Mouse (Mus musculus) urinary bladder, postnatal 10 days (tissue): ENCODE measurements at regions not wholly inside any gene's neighbourhood (a gene's known extent, or its start where the extent isn't known, plus 50 kb on each side); places are given as distances from the start of the nearest gene placed in this dataset.

Experiments used
- DNase-seq: peaks from one replicate; pipeline ENCODE4 v3.0.0; 2022; ENCODE audit warnings: low spot score

DNA sequence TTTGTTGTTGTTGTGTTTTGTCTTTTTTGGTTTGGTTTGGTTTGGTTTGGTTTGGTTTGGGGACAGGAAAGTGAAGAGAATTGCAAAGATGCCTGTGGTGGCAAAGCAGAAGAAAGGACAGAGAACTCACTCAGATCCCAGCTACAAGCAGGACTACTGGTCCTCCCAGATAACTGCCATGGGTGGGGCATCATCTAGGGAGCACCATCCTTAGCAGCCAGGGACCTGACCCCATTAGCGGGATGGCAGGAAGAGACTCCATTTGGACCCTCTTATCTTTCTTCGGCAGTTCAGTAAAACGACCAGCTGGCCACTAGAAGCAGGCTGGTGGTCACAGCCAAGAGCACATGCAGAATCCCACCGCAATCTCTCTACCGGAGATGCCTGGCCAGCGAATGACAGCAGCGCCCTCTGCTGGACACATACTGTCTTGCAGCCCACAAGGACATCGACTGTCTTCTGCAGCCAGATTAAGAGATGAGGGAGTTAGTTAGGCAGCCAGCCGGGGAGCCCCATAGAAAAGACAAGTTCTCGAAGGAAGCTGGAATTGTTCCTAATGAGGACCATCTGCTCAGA is 119.8 kb downstream of the Gm9195 start:
- DNase-seq, result peak; percentile 34

DNA sequence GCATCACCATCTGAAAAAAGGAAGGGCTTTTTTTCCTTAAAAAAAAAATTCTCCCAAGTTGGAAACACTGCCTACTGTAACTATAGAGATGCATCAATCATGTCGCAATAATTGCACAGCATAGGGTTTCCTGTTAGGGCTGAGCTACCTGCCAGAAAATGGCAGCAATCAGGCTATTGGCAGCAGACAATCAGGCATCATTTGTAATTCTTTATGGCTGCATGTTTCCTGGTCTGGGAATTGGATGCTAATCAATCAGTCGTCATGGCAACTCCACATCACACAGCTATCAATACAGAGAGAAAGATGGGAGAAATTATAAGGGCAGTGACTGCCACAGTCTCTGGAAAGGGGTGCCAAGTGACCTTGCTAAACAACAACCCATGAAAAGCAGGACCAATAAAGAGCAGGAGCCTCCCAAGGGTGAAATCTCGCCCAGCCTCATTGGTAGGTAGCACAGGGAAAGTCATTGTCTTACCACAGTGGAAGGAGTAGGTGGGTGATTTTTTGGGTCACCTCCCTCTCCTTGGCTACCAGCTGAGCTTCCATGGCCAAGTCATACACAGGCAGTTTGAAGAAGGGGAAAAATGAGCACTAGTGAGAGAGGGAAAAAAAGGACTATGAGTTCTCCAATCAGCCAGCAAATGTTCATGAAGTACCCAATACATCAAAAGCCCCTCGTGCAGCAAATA is 130.7 kb downstream of the Gm9195 start:
- DNase-seq, result no peak

DNA sequence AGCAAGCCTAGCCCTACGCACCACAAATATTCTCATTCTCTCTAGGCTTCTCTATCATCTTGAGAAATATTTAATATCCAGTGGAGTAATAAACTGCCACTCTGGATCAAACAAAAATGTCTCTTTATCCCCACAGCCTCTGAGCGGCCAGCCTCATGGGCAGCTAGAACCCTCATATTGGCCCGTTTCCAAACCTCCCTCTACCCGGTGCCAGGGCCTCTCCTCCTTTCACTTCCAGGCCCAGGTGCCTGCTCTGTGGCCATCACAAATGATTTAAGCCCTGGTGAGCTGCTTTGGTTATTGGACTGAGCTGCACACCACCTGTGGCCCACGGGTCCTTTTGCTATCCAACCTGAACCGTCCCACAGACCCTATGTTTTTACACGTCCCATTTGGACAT is 131.5 kb downstream of the Gm9195 start:
- no peak for DNase-seq

GRCm38 (mm10) chr14:72357915-72358314 is 133.7 kb downstream of the Gm9195 start:
- DNase-seq, result no peak

DNA sequence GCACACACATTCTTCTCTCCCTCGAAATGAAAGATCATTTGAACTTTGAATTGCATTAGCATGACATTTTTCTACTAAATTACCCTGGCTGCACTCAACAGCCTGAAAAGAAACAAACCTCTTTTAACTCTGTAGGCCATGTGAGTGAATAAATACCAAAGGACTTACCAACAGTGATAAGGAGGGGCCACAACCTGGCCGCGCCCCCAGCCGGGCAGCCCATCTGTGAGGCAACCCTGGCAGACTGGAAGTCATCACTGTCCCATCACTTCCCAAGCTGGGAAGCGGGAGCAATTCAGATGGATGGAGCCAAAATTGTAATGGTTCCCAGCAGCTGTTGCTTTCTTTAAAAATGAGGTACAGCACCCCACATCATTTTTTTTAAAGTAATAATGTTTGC is 149.5 kb downstream of the Gm9195 start:
- no peak for DNase-seq

- DNase-seq, result no peak
Observed at GRCm38 (mm10) chr14:72341590-72342154, 150.0 kb downstream of the Gm9195 start.

DNA sequence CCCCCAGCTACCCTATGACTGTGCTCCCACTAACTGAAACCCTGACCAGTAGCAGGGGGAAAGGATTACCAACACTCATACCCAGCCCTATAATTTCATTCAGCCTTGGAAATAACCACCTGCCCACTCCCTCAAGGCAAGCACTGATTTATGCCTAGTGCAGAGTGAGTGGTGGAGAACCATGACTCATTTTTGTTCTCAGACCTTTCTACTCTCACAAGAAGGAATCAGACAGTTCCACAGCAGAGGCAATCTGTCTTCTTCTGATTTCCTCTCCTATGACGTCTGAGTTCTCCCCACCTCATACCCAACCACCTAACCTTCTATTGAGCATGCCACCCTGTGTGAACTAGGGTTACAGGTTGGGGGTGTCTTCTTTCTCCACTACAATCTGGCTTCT is 153.6 kb downstream of the Gm9195 start:
- no peak for DNase-seq

DNA sequence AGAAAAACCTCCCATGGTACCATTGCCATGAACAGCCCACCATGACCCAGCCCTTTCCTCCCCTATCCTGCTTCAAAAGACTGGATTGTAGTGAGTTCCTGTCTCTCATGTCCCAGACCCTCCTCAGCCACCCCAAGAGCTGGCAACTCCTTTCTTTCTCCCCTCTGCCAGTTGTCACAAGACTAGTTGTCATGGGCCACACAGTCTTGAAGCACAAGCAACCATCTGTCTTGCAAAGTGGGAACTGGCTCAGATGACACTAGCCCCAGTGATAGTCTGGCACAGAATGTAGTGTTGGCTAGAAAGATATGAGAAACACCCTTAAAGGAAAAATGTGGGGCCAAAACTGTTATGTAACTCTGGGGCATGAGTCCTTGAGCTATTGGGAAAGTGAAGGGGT is 187.8 kb downstream of the Gm9195 start:
- DNase-seq, result no peak

GRCm38 (mm10) chr14:72300026-72300425 is 191.6 kb downstream of the Gm9195 start:
- DNase-seq, result no peak

DNA sequence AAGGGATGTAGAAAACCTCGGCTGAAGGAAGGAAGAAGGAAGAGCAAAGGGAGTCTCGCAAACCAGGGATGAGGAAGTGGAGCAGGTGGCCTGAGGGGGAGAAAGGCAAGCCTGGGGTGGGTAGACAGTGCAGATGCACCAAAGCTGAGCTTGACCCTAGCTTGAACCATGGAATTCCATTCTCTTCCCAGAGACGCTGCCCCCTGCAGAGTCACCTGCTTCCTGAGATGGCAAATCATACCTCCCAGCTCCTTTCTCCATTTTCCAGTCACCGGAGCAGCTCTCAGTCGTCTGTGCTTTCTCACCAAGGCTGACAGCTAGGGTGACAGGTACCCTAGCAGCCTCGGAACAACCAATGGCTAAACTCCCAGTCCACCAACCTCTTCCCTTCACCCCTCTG is 197.0 kb downstream of the Gm9195 start:
- no peak for DNase-seq

GRCm38 (mm10) chr14:72293677-72294387 is 197.8 kb downstream of the Gm9195 start:
- DNase-seq, result no peak

GRCm38 (mm10) chr14:72292656-72293299 is 198.9 kb downstream of the Gm9195 start:
- no peak for DNase-seq

- DNase-seq, result no peak
Observed at GRCm38 (mm10) chr14:72277309-72277708, 214.3 kb downstream of the Gm9195 start.

DNA sequence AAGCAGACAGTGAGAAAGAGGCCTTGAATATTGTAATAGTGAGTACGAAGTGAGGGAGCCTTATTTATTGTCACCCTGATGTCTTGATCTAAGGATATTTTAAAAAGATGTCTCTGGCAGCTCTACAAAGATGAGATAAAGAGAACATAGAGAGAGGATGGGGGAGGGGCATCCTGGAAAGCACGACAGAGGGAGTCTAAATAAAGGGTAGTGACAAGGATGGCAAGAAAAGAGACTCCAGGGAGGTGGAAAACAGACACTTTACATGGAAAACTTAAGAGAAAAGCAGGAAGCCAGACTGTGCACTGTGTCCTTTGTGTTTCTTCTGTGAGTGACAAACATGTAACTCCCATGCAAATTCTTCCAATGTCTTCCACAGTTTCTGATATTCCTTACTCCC is 232.4 kb downstream of the Gm9195 start:
- no peak for DNase-seq

DNA sequence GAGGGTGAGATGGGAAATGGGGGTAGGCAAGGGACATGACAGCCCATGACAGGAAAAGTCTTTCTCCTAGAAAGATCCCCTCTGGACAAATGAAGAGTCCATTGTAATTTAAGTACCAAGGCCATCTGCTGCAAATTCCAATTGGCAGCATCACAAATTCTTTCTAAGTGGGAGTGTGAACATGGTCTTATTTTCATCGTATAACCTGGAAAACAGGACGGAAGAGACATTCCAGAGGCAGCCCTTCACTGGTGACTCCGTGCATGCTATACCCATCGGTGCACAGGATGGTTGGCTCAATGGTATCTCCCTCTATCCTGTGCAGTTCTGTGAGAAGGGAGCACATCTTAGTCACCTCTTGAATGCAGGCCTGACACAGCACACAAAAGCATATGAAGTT is 249.8 kb downstream of the Gm9195 start:
- no peak for DNase-seq

DNA sequence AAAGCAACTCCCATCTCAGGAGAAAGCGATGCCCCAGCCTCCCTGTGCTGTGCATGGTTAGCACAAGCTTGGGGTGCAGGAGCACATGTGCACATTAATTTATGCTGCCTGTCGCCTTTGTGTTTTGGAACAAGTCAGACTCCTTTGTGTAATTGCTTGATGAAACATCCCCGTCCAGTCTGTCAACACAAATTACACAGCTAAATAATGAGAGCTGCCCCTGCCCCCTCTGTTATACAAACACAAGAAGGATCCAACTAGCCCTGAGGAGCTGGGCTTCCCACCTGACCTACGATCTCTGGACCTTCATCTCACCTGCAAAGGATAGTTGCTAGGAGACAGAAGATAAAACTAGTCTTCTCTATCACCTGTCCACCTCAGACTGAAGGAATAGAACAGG is 251.4 kb downstream of the Gm9195 start:
- no peak for DNase-seq

DNA sequence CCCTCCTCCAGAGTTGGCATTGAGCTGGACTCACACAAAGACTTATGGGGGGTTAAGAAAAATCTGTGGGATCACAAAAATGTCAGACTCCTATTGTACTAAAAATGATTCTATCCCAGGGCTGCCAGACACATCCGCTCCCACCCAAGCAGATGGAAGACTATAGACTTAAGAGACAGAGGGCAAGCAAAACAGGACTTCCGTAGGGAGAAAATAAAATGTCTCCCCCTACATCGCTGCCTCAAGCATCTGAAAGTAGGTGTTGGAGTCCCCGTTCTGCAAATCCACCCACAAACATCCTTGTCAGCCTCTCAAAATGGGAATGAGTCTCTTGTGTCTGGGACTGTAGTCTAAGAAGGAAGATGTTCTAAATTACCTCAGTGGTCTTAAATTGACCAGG is 253.3 kb downstream of the Gm9195 start:
- no peak for DNase-seq

DNA sequence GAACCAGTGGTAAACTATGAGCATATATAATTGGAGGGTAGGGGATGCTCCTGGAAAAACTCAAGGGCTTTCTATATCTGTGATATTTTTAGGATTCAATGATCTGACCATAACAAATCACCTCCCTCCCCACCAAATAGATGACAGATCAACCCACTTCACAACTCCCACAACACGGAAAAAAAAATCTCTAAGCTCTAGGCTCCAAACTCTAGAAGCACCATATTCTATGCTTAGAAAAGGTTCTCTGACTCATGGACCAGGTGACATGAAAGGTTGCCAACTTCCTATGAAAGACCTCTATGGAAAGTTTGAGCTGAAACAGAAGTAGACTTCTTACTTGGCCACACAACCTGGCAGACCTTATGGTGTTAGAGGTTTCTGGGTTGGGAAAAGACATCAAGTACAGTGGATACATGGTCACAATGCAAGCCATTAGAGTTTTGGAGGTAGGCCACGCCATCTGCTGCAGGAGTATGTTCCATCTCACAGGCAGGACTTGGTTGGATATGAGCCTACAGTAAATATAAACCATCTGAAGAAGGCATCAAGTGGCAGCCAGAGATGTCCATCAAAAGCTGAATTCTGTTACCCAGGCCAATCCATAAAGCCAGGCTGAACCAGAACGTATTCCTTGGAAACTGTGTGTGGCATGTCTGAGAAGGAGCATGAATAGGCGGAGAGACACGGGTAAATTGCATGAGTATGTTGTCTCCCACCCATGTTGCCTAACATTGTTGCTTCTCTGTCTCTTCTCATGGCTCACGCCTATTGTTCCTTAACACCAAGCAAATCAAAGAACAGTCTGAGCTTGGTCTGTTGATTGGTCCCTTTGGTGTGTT is 257.2 kb downstream of the Gm9195 start:
- DNase-seq, result no peak

DNA sequence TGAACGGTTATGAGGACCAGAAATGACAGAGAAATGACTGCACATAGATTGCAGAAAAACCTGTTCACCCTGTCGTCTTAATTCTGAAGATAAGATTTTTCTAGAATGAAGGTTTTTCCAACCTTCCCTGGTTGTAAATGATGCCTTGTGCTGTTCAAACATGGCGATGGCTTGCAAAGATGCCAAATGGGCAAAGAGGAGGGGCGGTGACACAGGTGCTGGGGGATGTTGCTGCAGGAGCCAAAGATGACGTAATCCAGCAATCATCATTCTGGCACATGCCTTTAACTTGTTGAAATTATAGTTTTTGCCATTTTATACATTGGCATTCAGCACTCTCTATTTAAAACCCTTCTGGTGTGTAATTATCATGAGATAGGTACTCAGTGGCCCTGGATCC is 263.8 kb downstream of the Gm9195 start:
- no peak for DNase-seq

- no peak for DNase-seq
Observed at GRCm38 (mm10) chr14:72227441-72227840, 264.2 kb downstream of the Gm9195 start.

- DNase-seq, result no peak
Observed at GRCm38 (mm10) chr14:72226946-72227345, 264.7 kb downstream of the Gm9195 start.

DNA sequence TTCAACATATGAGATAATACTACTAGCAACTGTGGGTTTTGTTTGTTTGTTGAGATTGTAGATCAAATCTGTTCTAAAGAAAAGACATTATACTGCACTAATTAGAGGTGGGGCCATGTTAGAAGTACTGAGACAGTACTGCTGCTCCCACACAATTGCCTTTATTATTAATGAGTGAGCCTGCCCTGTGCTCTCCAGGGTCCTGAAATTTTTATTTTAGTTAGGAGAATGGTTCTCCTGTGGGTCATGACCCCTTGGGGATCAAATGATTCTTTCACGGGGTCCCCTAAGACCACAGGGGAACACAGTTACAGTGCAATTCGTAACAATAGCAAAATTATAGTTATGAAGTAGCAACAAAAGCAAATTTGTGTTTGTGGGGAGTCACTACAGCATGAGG is 268.8 kb downstream of the Gm9195 start:
- DNase-seq, result no peak
